Mouse (Mus musculus) intestine, embryonic 14.5 days (tissue): ENCODE data around the gene Ptcd3. TPM values are rescaled to one million over a fixed set of nuclear protein-coding genes. Genes with fewer than 3 reads are reported as not detected.

Experiments
- ATAC-seq: fragments of 200-750 bp; cut with Nextera tagmentation; replicated peaks from 2 replicates; pipeline ENCODE4 v1.8.0; 2017; ENCODE audit warnings: low read depth, moderate number of reproducible peaks, moderate TSS enrichment, moderate library complexity; ENCODE audit not compliant: low FRiP score, low TSS enrichment
- DNase-seq: peaks from one replicate; pipeline ENCODE4 v3.0.0-alpha.2; 2018; ENCODE audit warnings: low spot score
- H3K27ac ChIP-seq: fragments of 300-500 bp; sonication (generic); 2 replicates; pipeline ENCODE4 v1.5.1; 2014; ENCODE audit warnings: low read depth, mild to moderate bottlenecking, control low read depth
- H3K27me3 ChIP-seq: fragments of 300-500 bp; sonication (generic); replicated peaks from 2 replicates; pipeline ENCODE4 v1.6.1; 2014; ENCODE audit warnings: low read length, control low read depth; ENCODE audit not compliant: control insufficient read depth, insufficient read depth
- H3K36me3 ChIP-seq: fragments of 300-500 bp; sonication (generic); 2 replicates; pipeline ENCODE4 v1.6.1; 2014; ENCODE audit warnings: low read length, control low read depth; ENCODE audit not compliant: control insufficient read depth, insufficient read depth
- H3K4me1 ChIP-seq: fragments of 300-500 bp; sonication (generic); replicated peaks from 2 replicates; pipeline ENCODE4 v1.6.1; 2014; ENCODE audit warnings: low read length, control low read depth, mixed read lengths; ENCODE audit not compliant: control insufficient read depth, insufficient read depth
- H3K4me2 ChIP-seq: fragments of 300-500 bp; sonication (generic); 2 replicates; pipeline ENCODE4 v1.6.1; 2014; ENCODE audit warnings: low read length
- H3K4me3 ChIP-seq: fragments of 300-500 bp; sonication (generic); 2 replicates; pipeline ENCODE4 v1.5.1; 2014; ENCODE audit warnings: low read depth, low read length, control low read depth, mixed read lengths
- H3K9ac ChIP-seq: fragments of 300-500 bp; sonication (generic); 2 replicates; pipeline ENCODE4 v1.6.1; 2014; ENCODE audit warnings: mild to moderate bottlenecking, low read length
- H3K9me3 ChIP-seq: fragments of 300-500 bp; sonication (generic); 2 replicates; pipeline ENCODE4 v1.6.1; 2016; ENCODE audit warnings: low read length, control low read depth; ENCODE audit not compliant: control insufficient read depth
- WGBS: fragments of 180-500 bp; shearing (Covaris S2); extraction: QIAGEN DNeasy Blood & Tissue Kit; methylation state at CpG from one replicate; pipeline ENCODE4 v1.1.7; 2014; 5-methylcytosine and 5-hydroxymethylcytosine counted together
- polyA plus RNA-seq: library from polyadenylated mRNA; unstranded; fragments of >200 nt; fragmentation: Nextera tagmentation; extraction: Ambion mirVana; gene quantifications from 2 replicates; pipeline ENCODE4 v1.2.1, GENCODE M21; 2014

Ptcd3 gene
- polyA plus RNA-seq, 1 experiment from 2014 or later = 116 TPM

- peak overlapping the region; percentile 90 for H3K4me2 ChIP-seq
- no peak for DNase-seq
- no peaks in the 10 kb centered on the region for H3K9me3 ChIP-seq
- no peaks in the 10 kb centered on the region for H3K27me3 ChIP-seq
- 74% methylated on average over 6 of the region's 6 CpGs for WGBS
- no peak for ATAC-seq
- no peaks in the 10 kb centered on the region; the same call in 1 of the 2 replicates for H3K4me1 ChIP-seq
- H3K27ac ChIP-seq = no peak overlapping the region
- peak overlapping the region; percentile 77 for H3K4me3 ChIP-seq
- H3K36me3 ChIP-seq = peaks cover 36% of the 10 kb centered on the region
- no peak overlapping the region for H3K9ac ChIP-seq
These were observed 1.3 kb upstream of the Ptcd3 start for GRCm38 (mm10) chr6:71909840-71910239.

- Histone ChIP-seq H3K36me3 (peaks cover 38% of the 10 kb centered on the region), H3K27me3 (no peaks in the 10 kb centered on the region), H3K9me3 (no peaks in the 10 kb centered on the region), H3K9ac (peak overlapping the region; percentile 69), H3K4me2 (peak overlapping the region; percentile 90), H3K4me1 (no peaks in the 10 kb centered on the region; the same call in 1 of the 2 replicates), H3K27ac (peak overlapping the region; percentile 81; the same call in 1 of the 2 replicates), H3K4me3 (peak overlapping the region; percentile 77)
- ATAC-seq (peak; percentile 28; the same call in 1 of the 2 replicates), DNase-seq (no peak)
- 28% methylated on average over 10 of the region's 10 CpGs for WGBS
These were observed 834 bp upstream of the Ptcd3 start for GRCm38 (mm10) chr6:71909384-71909783.

GRCm38 (mm10) chr6:71907702-71908235, 781 bp downstream of the Ptcd3 start:
- Histone ChIP-seq H3K27me3 (no peaks in the 10 kb centered on the region), H3K4me3 (peak overlapping the region; percentile 77), H3K4me1 (no peaks in the 10 kb centered on the region; the same call in 1 of the 2 replicates), H3K9me3 (no peaks in the 10 kb centered on the region), H3K27ac (no peak overlapping the region), H3K9ac (peak overlapping the region; percentile 69), H3K36me3 (peaks cover 42% of the 10 kb centered on the region), H3K4me2 (peak overlapping the region; percentile 90)
- no peak for DNase-seq
- WGBS = 8% methylated on average over 4 of the region's 4 CpGs
- ATAC-seq = no peak

GRCm38 (mm10) chr6:71893263-71893662, 15.3 kb downstream of the Ptcd3 start:
- Histone ChIP-seq H3K9me3 (no peaks in the 10 kb centered on the region), H3K27me3 (no peaks in the 10 kb centered on the region), H3K9ac (no peak overlapping the region), H3K4me1 (no peaks in the 10 kb centered on the region), H3K4me3 (no peak overlapping the region), H3K36me3 (peaks cover 94% of the 10 kb centered on the region), H3K27ac (no peak overlapping the region), H3K4me2 (no peak overlapping the region)
- ATAC-seq (no peak), DNase-seq (no peak)
- 92% methylated on average over 4 of the region's 4 CpGs for WGBS

GRCm38 (mm10) chr6:71877965-71878760, 30.4 kb downstream of the Ptcd3 start:
- Histone ChIP-seq H3K9ac (no peak overlapping the region), H3K4me2 (no peak overlapping the region), H3K27ac (no peak overlapping the region), H3K9me3 (no peaks in the 10 kb centered on the region), H3K4me1 (no peaks in the 10 kb centered on the region), H3K36me3 (peaks cover 85% of the 10 kb centered on the region), H3K27me3 (no peaks in the 10 kb centered on the region), H3K4me3 (no peak overlapping the region)
- ATAC-seq (no peak), DNase-seq (no peak)
- 97% methylated on average over 3 of the region's 3 CpGs for WGBS

- WGBS = 96% methylated on average over 9 of the region's 9 CpGs
- Histone ChIP-seq H3K4me1 (no peaks in the 10 kb centered on the region), H3K36me3 (peaks cover 88% of the 10 kb centered on the region), H3K4me3 (no peak overlapping the region), H3K4me2 (no peak overlapping the region), H3K27ac (no peak overlapping the region), H3K9ac (no peak overlapping the region), H3K9me3 (no peaks in the 10 kb centered on the region), H3K27me3 (no peaks in the 10 kb centered on the region)
- ATAC-seq (no peak), DNase-seq (no peak)
These were observed 37.2 kb downstream of the Ptcd3 start for GRCm38 (mm10) chr6:71871396-71871795.

GRCm38 (mm10) chr6:71868809-71869208, 39.7 kb downstream of the Ptcd3 start:
- H3K27me3 ChIP-seq = no peaks in the 10 kb centered on the region
- no peak for ATAC-seq
- peaks cover 85% of the 10 kb centered on the region for H3K36me3 ChIP-seq
- no peak overlapping the region for H3K4me3 ChIP-seq
- no peak for DNase-seq
- H3K27ac ChIP-seq = no peak overlapping the region
- H3K9ac ChIP-seq = no peak overlapping the region
- H3K4me1 ChIP-seq = no peaks in the 10 kb centered on the region
- 88% methylated on average over 1 of the region's 1 CpGs for WGBS
- no peaks in the 10 kb centered on the region; the same call in 1 of the 2 replicates for H3K9me3 ChIP-seq
- H3K4me2 ChIP-seq = no peak overlapping the region

GRCm38 (mm10) chr6:71867751-71868150, 40.8 kb downstream of the Ptcd3 start:
- DNase-seq (no peak), ATAC-seq (no peak)
- H3K4me1 ChIP-seq = no peaks in the 10 kb centered on the region
- H3K27ac ChIP-seq = no peak overlapping the region
- WGBS = 85% methylated on average over 2 of the region's 2 CpGs
- H3K27me3 ChIP-seq = no peaks in the 10 kb centered on the region
- H3K9ac ChIP-seq = no peak overlapping the region
- H3K9me3 ChIP-seq = no peaks in the 10 kb centered on the region; the same call in 1 of the 2 replicates
- peaks cover 85% of the 10 kb centered on the region for H3K36me3 ChIP-seq
- no peak overlapping the region for H3K4me3 ChIP-seq
- H3K4me2 ChIP-seq = no peak overlapping the region
